Mouse (Mus musculus): Measurements from ENCODE around the gene Sec24b. TPM values are rescaled to one million over a fixed set of nuclear protein-coding genes. Genes with fewer than 3 reads are reported as not detected.

The Sec24b gene
- polyA plus RNA-seq, 1 experiment from 2014 or later = 38.5 TPM

GRCm38 (mm10) chr3:130058488-130058887, 2.9 kb downstream of the Sec24b start:
- peaks cover 23% of the 10 kb centered on the region for H3K4me1 ChIP-seq (replicated peaks; ENCODE audit: control insufficient read depth, insufficient read depth, low read length)
- no peak for ATAC-seq (ENCODE audit: low FRiP score)
- 81% methylated on average over 2 of the region's 2 CpGs for WGBS
- no peak overlapping the region for H3K4me3 ChIP-seq (replicated peaks; ENCODE audit: low read length)
- H3K4me2 ChIP-seq (replicated peaks) = peak overlapping the region; percentile 94
- H3K9me3 ChIP-seq (ENCODE audit: control insufficient read depth, low read length) = no peaks in the 10 kb centered on the region
- peaks cover 9% of the 10 kb centered on the region; the same call in 1 of the 2 replicates for H3K36me3 ChIP-seq (replicated peaks; ENCODE audit: control insufficient read depth, insufficient read depth)
- H3K27ac ChIP-seq = no peak overlapping the region
- H3K9ac ChIP-seq = no peak overlapping the region
- no peaks in the 10 kb centered on the region for H3K27me3 ChIP-seq (ENCODE audit: control insufficient read depth, insufficient read depth, low read length)
- DNase-seq (ENCODE audit: low spot score) = no peak

- Histone ChIP-seq H3K4me2 (replicated peaks) (no peak overlapping the region), H3K27ac (no peak overlapping the region), H3K27me3 (ENCODE audit: control insufficient read depth, insufficient read depth, low read length) (no peaks in the 10 kb centered on the region), H3K9me3 (ENCODE audit: control insufficient read depth, low read length) (no peaks in the 10 kb centered on the region), H3K4me3 (replicated peaks; ENCODE audit: low read length) (no peak overlapping the region), H3K9ac (no peak overlapping the region), H3K36me3 (replicated peaks; ENCODE audit: control insufficient read depth, insufficient read depth) (peaks cover 9% of the 10 kb centered on the region; the same call in 1 of the 2 replicates), H3K4me1 (replicated peaks; ENCODE audit: control insufficient read depth, insufficient read depth, low read length) (peaks cover 25% of the 10 kb centered on the region)
- ATAC-seq (ENCODE audit: low FRiP score) = no peak
- 77% methylated on average over 14 of the region's 14 CpGs for WGBS
- no peak for DNase-seq (ENCODE audit: low spot score)
Measured at GRCm38 (mm10) chr3:130057569-130058345, 3.6 kb downstream of the Sec24b start.

- WGBS = 89% methylated on average over 15 of the region's 15 CpGs
- H3K36me3 ChIP-seq (replicated peaks; ENCODE audit: control insufficient read depth, insufficient read depth) = peaks cover 9% of the 10 kb centered on the region; the same call in 1 of the 2 replicates
- no peak for DNase-seq (ENCODE audit: low spot score)
Measured at GRCm38 (mm10) chr3:130055416-130056385, 5.7 kb downstream of the Sec24b start.

GRCm38 (mm10) chr3:130054587-130054986, 6.8 kb downstream of the Sec24b start:
- DNase-seq (ENCODE audit: low spot score) = no peak
- H3K4me2 ChIP-seq (replicated peaks) = no peak overlapping the region
- H3K27ac ChIP-seq = no peak overlapping the region
- peaks cover 9% of the 10 kb centered on the region; the same call in 1 of the 2 replicates for H3K36me3 ChIP-seq (replicated peaks; ENCODE audit: control insufficient read depth, insufficient read depth)
- peaks cover 20% of the 10 kb centered on the region for H3K4me1 ChIP-seq (replicated peaks; ENCODE audit: control insufficient read depth, insufficient read depth, low read length)
- WGBS = 85% methylated on average over 6 of the region's 6 CpGs
- no peak for ATAC-seq (ENCODE audit: low FRiP score)
- no peak overlapping the region for H3K4me3 ChIP-seq (replicated peaks; ENCODE audit: low read length)
- no peak overlapping the region for H3K9ac ChIP-seq
- H3K27me3 ChIP-seq (ENCODE audit: control insufficient read depth, insufficient read depth, low read length) = no peaks in the 10 kb centered on the region
- H3K9me3 ChIP-seq (ENCODE audit: control insufficient read depth, low read length) = no peaks in the 10 kb centered on the region

More at GRCm38 (mm10) chr3:130055416-130056385, 5.7 kb downstream of the Sec24b start:
- no peak overlapping the region for H3K4me2 ChIP-seq (replicated peaks)
- no peak for ATAC-seq (ENCODE audit: low FRiP score)
- peaks cover 21% of the 10 kb centered on the region for H3K4me1 ChIP-seq (replicated peaks; ENCODE audit: control insufficient read depth, insufficient read depth, low read length)
- no peaks in the 10 kb centered on the region for H3K27me3 ChIP-seq (ENCODE audit: control insufficient read depth, insufficient read depth, low read length)
- H3K4me3 ChIP-seq (replicated peaks; ENCODE audit: low read length) = no peak overlapping the region
- H3K9ac ChIP-seq = no peak overlapping the region
- no peak overlapping the region for H3K27ac ChIP-seq
- H3K9me3 ChIP-seq (ENCODE audit: control insufficient read depth, low read length) = no peaks in the 10 kb centered on the region

GRCm38 (mm10) chr3:130053340-130054066, 7.8 kb downstream of the Sec24b start:
- WGBS = 68% methylated on average over 10 of the region's 10 CpGs
- no peaks in the 10 kb centered on the region for H3K27me3 ChIP-seq (ENCODE audit: control insufficient read depth, insufficient read depth, low read length)
- no peaks in the 10 kb centered on the region for H3K9me3 ChIP-seq (ENCODE audit: control insufficient read depth, low read length)
- H3K4me3 ChIP-seq (replicated peaks; ENCODE audit: low read length) = no peak overlapping the region
- H3K4me1 ChIP-seq (replicated peaks; ENCODE audit: control insufficient read depth, insufficient read depth, low read length) = peaks cover 9% of the 10 kb centered on the region
- H3K9ac ChIP-seq = no peak overlapping the region
- ATAC-seq (ENCODE audit: low FRiP score) (no peak), DNase-seq (ENCODE audit: low spot score) (no peak)
- peaks cover 9% of the 10 kb centered on the region; the same call in 1 of the 2 replicates for H3K36me3 ChIP-seq (replicated peaks; ENCODE audit: control insufficient read depth, insufficient read depth)
- no peak overlapping the region for H3K27ac ChIP-seq
- no peak overlapping the region for H3K4me2 ChIP-seq (replicated peaks)

GRCm38 (mm10) chr3:130052541-130053298, 8.6 kb downstream of the Sec24b start:
- Histone ChIP-seq H3K36me3 (replicated peaks; ENCODE audit: control insufficient read depth, insufficient read depth) (peaks cover 9% of the 10 kb centered on the region; the same call in 1 of the 2 replicates), H3K27me3 (ENCODE audit: control insufficient read depth, insufficient read depth, low read length) (no peaks in the 10 kb centered on the region), H3K27ac (no peak overlapping the region), H3K4me1 (replicated peaks; ENCODE audit: control insufficient read depth, insufficient read depth, low read length) (0 out of 2 replicates have a peak, but pooled peaks cover 6% of the 10 kb centered on the region), H3K9me3 (ENCODE audit: control insufficient read depth, low read length) (no peaks in the 10 kb centered on the region), H3K4me2 (replicated peaks) (no peak overlapping the region), H3K4me3 (replicated peaks; ENCODE audit: low read length) (no peak overlapping the region), H3K9ac (no peak overlapping the region)
- ATAC-seq (ENCODE audit: low FRiP score) (0 out of 2 replicates have a peak, but pooled peaks have one; percentile 14), DNase-seq (ENCODE audit: low spot score) (peak; percentile 33)
- WGBS = 77% methylated on average over 6 of the region's 6 CpGs

GRCm38 (mm10) chr3:130052116-130052515, 9.2 kb downstream of the Sec24b start:
- DNase-seq (ENCODE audit: low spot score) = no peak
- Histone ChIP-seq H3K4me3 (replicated peaks; ENCODE audit: low read length) (no peak overlapping the region), H3K9ac (no peak overlapping the region), H3K9me3 (ENCODE audit: control insufficient read depth, low read length) (no peaks in the 10 kb centered on the region), H3K4me2 (replicated peaks) (no peak overlapping the region), H3K36me3 (replicated peaks; ENCODE audit: control insufficient read depth, insufficient read depth) (peaks cover 9% of the 10 kb centered on the region; the same call in 1 of the 2 replicates), H3K27me3 (ENCODE audit: control insufficient read depth, insufficient read depth, low read length) (no peaks in the 10 kb centered on the region), H3K4me1 (replicated peaks; ENCODE audit: control insufficient read depth, insufficient read depth, low read length) (0 out of 2 replicates have a peak, but pooled peaks cover 6% of the 10 kb centered on the region), H3K27ac (no peak overlapping the region)
- ATAC-seq (ENCODE audit: low FRiP score) = 0 out of 2 replicates have a peak, but pooled peaks have one; percentile 31
- 84% methylated on average over 8 of the region's 8 CpGs for WGBS

- H3K27me3 ChIP-seq (ENCODE audit: control insufficient read depth, insufficient read depth, low read length) = no peaks in the 10 kb centered on the region
- ATAC-seq (ENCODE audit: low FRiP score) (no peak), DNase-seq (ENCODE audit: low spot score) (no peak)
- no peaks in the 10 kb centered on the region for H3K4me1 ChIP-seq (replicated peaks; ENCODE audit: control insufficient read depth, insufficient read depth, low read length)
- H3K9me3 ChIP-seq (ENCODE audit: control insufficient read depth, low read length) = 0 out of 2 replicates have a peak, but pooled peaks cover 4% of the 10 kb centered on the region
- peaks cover 24% of the 10 kb centered on the region for H3K36me3 ChIP-seq (replicated peaks; ENCODE audit: control insufficient read depth, insufficient read depth)
- 94% methylated on average over 5 of the region's 5 CpGs for whole genome bisulfite sequencing
- no peak overlapping the region for H3K27ac ChIP-seq
- H3K4me2 ChIP-seq (replicated peaks) = no peak overlapping the region
- H3K4me3 ChIP-seq (replicated peaks; ENCODE audit: low read length) = no peak overlapping the region
- H3K9ac ChIP-seq = no peak overlapping the region
Measured at GRCm38 (mm10) chr3:130040711-130041110, 20.6 kb downstream of the Sec24b start.

All from hindbrain, embryonic 14.5 days (tissue).